Mouse (Mus musculus): ENCODE data around the gene Fbl.

Fbl gene

DNA sequence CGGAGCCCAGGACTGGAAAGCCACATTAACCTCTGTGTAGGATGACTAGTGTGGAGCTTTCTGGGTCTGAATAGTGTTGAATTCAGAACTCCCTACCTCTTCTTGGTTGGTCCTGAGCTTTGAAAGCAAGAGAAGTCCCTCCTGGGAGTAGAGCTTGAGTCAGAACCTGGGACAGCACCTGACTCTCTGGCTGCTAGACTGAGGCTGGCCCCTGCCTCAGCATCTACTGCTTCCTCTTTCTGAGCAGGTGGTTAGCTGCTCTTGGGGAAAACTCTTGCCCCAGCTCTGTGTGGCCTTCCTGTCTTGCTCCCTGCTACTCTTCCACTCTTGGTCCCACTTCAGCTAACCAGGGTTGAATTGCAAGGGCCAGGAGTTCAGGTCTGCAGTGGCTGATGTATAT, 22.4 kb downstream of the Fbl start:
- WGBS: 95% methylated on average over 1 of the region's 1 CpGs

DNA sequence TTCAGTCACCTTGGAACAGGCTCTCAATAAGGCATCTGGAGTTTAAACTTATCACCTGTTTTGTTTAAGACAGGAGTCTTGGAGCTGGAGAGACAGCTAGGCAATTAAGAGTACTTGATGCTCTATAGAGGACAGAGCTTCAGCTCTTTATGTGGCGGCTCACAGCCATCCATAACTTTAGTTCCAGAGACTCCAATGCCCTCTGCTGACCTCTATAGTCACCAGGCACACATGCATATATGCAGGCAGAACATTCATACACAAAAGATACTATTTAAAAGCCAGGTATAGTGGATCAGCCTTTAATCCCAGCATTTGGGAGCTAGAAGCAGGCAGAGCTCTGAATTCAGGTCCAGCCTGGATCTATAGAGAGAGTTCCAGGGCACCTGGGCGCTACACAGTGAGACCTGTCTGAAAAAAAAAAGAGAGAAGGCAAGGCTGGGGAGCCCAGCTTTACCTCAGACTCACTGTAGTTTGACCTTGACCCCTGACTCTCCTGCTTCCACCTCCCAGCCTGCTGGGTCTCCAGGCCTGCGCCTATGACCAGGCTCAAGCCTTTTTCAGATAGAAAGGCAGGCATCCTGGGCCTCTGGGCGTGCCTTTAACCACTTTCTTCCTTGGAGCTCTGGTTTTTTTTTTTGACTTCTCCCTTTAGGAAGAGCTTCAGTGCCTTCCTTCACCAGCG, 26.0 kb downstream of the Fbl start:
- WGBS: 88% methylated on average over 5 of the region's 5 CpGs

DNA sequence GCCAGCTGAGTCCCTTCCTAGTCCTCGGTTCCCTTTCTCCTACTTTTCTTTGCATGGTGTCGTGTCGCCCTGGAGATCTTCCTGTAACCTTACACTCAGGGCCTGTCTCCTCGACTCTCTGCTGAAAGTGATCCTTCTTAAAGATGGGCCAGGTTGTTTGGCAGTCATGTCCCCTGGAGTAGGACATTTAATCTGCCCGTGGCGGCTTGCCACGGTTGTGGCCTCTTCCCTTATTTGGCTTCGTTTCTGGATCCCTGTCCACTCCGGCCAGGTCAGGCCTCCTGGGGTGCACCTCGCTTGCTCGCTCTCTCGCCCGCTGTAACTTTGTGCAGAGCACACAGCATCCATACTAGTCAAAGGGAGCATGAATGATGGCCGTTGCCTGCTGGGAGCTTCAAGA, 27.0 kb downstream of the Fbl start:
- 82% methylated on average over 14 of the region's 14 CpGs for WGBS

DNA sequence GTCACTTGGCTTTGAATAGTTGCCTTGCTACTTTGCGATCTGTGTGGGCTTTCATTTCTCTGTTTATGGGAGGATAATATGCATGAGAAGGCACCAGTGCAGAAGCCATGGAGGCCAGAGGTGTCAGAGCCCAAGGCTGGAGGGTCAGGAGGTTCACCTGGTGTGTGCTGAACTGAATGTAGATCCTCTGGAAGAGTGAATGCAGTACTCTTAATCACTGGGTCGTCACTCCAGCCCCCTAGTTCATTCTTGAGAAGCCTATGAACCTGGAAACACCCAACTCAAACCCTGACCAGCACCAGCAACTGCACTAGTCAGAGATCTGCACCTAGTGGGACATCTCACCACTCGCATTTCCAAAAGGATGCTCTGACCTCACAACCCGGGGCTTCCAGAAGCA, 29.5 kb downstream of the Fbl start:
- WGBS: 75% methylated on average over 4 of the region's 4 CpGs

DNA sequence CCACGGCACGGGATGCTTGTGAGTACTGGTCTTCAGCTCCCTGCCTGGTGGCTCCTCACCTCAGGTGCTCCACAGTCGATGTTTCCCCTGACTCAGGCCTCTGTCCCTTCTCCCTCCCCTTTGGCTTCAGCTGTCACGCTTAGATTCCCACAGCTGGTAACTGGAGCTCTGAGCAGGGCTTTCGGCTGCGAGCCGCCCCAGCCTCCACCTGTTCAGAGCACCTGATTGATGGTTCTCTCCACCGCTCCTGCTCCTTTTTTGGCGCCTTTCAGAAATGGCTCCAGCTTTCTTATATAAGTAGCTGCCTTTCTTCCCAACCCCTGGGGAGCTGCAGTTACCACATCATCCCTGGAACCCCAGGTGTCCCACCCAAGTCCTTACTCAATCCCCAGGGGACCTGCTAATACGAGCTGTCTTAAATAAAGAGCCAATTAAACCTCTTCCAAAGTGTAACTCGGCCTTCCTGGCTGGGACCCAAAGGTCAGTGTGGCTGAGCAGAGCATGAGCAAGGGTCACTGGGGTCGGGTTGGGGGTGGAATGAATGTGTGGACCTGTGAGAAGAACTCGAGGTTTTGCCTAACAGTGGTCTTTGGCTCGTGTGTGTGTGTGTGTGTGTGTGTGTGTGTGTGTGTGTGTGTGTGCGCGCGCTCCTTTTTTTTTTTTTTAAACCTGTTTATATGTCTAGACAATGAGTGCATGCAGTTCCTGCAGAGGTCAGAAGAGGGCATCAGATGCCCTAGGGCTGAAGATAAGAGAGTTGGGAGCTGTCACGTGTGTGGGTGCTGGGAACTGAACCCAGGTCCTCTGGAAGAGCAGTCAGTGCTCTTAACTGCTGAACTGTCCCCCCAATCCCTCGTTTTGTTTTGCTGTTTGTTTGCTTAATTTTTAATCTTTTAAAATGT, 33.9 kb downstream of the Fbl start:
- 62% methylated on average over 19 of the region's 19 CpGs for WGBS

DNA sequence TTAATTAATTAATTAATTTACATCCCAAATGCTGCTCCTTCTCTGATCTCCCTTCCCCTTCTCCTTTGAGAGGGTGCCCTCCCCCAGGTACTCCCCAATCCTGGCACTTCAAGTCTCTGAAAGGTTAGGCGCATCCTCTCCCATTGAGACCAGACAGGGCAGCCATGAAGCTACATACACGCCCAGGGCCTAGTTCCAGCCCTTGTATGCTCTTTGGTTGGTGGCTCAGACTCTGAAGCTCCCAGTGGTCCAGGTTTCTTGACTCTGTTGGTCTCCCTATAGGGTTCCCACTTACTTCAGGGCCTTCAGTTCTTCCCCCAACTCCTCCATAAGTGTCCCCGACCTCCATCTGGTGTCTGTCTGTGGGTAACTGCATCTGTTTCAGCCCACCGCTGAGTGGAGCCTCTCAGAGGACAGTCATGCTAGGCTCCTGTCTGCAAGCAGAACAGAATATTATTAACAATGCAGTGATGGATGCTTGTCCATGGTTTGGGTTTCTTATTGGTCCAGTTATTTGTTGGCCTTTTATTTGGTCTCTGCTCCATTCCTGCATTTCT, 36.6 kb downstream of the Fbl start:
- WGBS: 74% methylated on average over 4 of the region's 4 CpGs

DNA sequence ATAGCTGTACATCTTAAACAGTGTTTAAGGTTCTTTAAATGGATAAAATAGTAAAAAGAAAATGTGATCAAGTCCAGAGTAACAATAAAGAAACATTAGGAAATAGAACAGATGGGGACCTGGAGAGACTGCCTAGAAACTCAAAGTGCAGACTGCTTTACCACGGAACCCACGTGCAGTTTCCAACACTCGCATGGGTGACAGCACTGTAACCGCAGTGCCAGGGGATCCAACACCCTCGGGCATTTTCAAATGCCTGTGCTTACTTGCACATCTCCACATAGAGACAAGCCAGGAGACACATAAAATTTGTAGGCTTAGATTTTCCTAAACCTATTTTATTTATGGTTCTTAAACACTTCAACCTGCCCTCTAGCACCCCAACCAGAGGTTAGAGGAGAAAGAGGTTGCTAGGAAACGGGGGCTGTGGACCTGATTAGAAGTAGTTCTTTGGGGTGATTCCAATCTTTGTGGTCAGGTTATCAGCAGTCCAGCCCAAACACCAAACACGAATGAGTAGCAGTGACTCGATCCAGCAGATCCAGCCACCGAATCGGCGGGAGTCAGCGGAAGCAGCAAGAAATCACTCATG, 39.0 kb downstream of the Fbl start:
- 32% methylated on average over 12 of the region's 12 CpGs for WGBS

DNA sequence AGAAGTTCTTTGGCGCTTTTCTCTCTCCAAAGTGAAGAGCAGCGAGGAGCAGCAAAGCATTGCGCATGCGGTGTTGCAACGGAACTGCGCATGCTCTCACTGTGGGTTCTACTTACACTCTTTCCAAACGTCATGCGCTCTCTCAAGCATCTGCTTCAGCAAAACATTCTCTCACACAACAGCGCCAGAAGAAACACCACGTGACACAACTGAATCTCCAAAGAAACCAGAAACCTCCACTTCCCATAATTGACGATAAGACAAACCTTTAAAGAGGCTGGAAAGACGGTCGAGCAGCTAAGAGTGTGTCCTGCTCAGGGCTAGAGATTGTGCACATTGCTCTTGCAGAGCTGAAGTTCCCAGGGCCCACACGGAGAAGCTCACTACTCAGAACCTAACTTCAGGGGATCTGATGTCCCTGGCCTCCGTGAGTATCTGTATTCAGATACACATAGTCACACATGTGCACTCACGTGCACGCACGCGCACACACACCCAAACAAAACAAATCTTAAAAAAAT, 39.5 kb downstream of the Fbl start:
- 45% methylated on average over 19 of the region's 19 CpGs for WGBS

DNA sequence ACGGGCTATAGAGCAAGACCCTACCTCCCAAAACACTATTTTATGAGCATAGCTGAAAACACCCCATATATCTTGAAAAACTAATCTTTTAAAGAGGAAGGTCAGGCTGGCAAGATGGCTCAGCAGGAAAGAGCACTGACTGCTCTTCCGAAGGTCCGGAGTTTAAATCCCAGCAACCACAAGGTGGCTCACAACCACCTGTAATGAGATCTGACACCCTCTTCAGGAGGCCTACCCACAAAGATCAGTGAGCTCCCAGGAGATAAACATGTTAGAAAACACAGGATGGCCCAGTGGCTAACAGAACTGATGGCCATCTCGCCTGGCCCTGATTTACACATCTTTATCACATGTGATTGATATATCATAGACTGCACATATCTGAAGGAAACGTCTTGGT, 41.2 kb downstream of the Fbl start:
- 62% methylated on average over 5 of the region's 5 CpGs for whole genome bisulfite sequencing

DNA sequence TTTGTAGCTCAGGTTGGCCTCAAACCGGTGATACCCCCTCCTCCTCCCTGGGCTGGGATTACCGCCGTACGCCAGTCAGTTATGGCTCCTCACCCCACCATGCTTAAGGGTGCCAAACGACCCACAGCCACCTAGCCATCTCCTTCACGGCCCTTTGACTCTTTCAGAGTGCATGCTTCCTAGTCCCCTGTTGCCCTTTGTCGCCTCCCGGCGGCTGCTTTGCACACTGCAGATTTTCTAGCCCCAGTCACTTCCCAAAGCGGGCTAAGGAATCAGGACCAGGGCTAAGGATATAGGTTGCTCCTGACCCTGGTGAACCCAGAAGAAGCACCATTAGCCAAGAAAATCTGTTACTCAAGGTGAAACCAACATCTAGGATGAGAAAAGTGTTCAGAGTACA, 44.6 kb downstream of the Fbl start:
- WGBS: 35% methylated on average over 10 of the region's 10 CpGs

DNA sequence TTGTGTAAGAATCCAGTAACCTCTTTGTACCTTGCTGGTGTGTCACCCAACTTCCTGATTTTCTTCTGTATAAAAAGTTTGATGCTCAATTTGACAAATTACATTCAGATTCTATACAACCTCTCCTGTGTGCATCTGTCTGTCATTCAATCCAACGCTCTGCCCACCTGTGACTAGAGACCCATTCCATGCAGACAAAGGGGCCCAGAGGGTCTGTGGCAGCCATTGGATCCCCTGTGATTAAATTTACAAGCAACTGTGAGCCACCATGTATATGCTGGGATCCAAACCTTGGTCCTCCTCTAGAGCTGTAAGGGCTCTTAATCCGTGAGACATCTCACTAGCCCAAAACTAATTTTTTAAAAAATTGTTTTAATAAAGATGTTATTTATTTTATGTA, 46.4 kb downstream of the Fbl start:
- 91% methylated on average over 2 of the region's 2 CpGs for WGBS

DNA sequence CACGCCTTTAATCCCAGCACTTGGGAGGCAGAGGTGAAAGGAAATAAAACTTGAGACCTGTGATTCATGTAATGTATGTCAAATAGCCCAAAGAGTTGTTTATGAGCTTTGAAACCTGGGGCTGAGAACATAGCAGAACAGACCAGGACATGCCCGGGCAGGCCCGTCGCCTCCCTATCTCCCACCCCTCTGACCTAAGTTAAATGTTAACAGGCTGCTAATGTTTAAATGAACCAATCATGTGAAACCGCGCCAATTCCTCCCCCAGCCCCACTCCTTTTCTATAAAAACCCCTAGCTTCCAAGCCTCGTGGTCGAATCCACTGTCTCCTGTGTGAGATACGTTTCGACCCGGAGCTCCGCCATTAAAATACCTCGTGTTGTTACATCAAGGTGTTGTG, 48.3 kb downstream of the Fbl start:
- 91% methylated on average over 13 of the region's 13 CpGs for WGBS

DNA sequence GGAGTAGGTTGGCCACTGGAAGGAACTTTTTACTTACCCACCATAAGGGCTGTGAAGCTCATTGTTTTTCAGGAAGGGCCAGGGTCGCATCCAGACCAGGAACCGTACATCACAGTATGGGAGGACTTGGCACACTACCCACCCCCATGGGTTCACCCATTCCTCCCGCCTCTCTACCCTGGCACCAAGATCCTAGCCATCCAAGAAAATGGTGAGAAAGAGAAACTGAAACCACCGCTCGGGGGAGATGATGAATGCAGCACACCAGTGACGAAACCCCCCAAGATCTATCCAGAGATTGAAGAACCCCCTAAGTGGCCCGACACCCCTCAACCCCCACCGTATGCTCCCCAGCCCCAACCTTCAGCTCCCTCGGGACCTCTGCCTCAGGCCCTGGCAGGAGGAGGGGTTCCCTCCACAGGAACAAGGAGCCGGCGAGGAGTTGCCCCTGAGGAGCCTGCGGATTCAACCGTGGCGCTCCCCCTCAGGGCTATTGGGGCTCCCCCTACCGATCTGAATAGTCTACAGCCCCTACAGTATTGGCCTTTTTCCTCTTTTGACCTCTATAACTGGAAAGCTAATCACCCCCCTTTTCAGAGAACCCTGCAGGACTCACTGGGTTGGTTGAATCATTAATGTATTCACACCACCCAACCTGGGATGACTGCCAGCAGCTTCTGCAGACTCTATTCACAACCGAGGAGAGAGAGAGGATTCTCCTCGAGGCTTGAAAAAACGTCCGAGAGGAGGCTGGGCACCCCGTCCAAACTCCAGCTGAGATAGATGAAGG, 49.6 kb downstream of the Fbl start:
- WGBS: 52% methylated on average over 20 of the region's 20 CpGs

DNA sequence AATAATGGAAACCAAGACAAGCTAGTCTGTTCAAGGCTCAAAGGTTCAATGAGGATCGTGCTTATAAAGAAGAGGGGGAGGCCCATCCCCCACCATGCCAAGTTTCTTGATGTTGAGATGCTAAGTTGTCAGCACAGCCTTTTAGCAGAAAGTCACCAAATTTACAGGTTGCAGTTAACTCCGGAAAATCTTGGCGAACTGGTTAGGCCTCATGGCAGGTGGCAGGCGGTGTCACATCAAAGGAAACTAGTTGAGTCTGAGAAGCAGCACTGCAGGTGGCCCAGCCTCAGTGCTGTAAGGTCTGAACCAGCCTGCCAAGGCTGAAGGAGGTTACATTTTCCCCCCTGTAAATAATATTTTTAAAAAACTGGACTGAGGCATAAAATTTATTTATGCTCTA, 57.3 kb downstream of the Fbl start:
- 82% methylated on average over 4 of the region's 4 CpGs for WGBS

DNA sequence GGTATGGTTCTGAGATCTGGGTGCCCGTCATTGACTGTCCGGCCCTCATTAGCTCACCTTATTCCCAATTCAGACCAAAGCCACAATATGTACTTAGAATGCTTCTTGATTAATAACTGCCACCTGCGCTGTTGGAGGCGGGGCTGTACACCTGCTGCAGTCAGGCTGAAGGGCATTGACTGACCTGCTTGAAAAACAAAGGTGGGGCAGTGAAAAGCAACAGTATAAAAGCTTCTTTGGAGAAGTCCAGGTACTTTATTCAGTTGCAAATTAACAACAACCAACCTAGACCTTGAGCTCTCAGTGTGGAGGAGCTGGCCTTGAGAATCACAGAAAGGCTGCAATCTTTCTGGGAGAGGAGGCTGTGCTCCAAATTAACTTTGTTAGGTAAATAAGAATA, 57.9 kb downstream of the Fbl start:
- 95% methylated on average over 4 of the region's 4 CpGs for WGBS
